In genomic region chr5:116420759-116421225, GRCm38 (mm10) we compare ENCODE assay signal across 8 mouse cellular contexts. TPM values are rescaled to one million over a fixed set of nuclear protein-coding genes. Genes with fewer than 3 reads are reported as not detected.
DNase-seq lines count a peak whose midpoint lies in the region; ATAC-seq and TF ChIP-seq lines count a peak whose summit lies in the region.

No protein-coding gene starts in this region.

- no peak for TF ChIP-seq POLR2A in kidney, adult 2 months (IDR thresholded peaks at IDR 0.05; ENCODE audit: low read depth, low read length)

- H3K4me3 ChIP-seq in kidney, adult 2 months (ENCODE audit: insufficient read depth, low read depth, low read length) = no peak overlapping the region
- no peak overlapping the region for H3K4me3 ChIP-seq in forebrain, embryonic 14.5 days (ENCODE audit: low read depth, low read length)
- peak overlapping the region; percentile 13; the same call in 1 of the 2 replicates for H3K4me3 ChIP-seq in intestine, embryonic 14.5 days (ENCODE audit: low read depth, low read length)

- no peaks in the 10 kb centered on the region for H3K36me3 ChIP-seq in kidney, adult 2 months (ENCODE audit: control insufficient read depth, insufficient read depth, low read length)
- H3K36me3 ChIP-seq in forebrain, embryonic 14.5 days (ENCODE audit: control insufficient read depth, insufficient read depth, low read length) = no peaks in the 10 kb centered on the region
- H3K36me3 ChIP-seq in intestine, embryonic 14.5 days (ENCODE audit: control insufficient read depth, insufficient read depth, low read length) = no peaks in the 10 kb centered on the region

- peak; percentile 10 for DNase-seq in kidney, adult 2 months
- DNase-seq in kidney, adult 18-20 months = no peak
- peak; percentile 93 for DNase-seq in ZHBTc4 (ENCODE audit: low read depth, low spot score)
- peak; percentile 86 for DNase-seq in forebrain, embryonic 14.5 days (ENCODE audit: low spot score)
- peak; percentile 63 for DNase-seq in intestine, embryonic 14.5 days (ENCODE audit: low spot score)
- peak; percentile 72 for DNase-seq in lung, postnatal 14 days

- peak; percentile 73 for ATAC-seq in forebrain, embryonic 14.5 days
- peak; percentile 61; the same call in 1 of the 2 replicates for ATAC-seq in intestine, embryonic 14.5 days (replicated peaks; ENCODE audit: low FRiP score, low TSS enrichment, low read depth)
- ATAC-seq in activated CD4-positive, CD25-positive, alpha-beta regulatory T cell, adult 4 months = no peak
- ATAC-seq in megakaryocyte-erythroid progenitor cell, adult 5-6 weeks (replicated peaks; ENCODE audit: low FRiP score, low TSS enrichment, poor library complexity, severe bottlenecking) = no peak

- H3K27ac ChIP-seq in kidney, adult 2 months (ENCODE audit: insufficient read depth, low read depth, low read length) = no peak overlapping the region
- H3K27ac ChIP-seq in forebrain, embryonic 14.5 days (ENCODE audit: low read depth, low read length) = peak overlapping the region; percentile 50
- peak overlapping the region; percentile 29; the same call in 1 of the 2 replicates for H3K27ac ChIP-seq in intestine, embryonic 14.5 days (ENCODE audit: low read depth)

- no peak for TF ChIP-seq CTCF in kidney, adult 2 months (conservative IDR thresholded peaks at IDR 0.05; ENCODE audit: insufficient read depth, insufficient read length, low read depth, low read length)

- H3K27me3 ChIP-seq in kidney, adult 2 months (replicated peaks; ENCODE audit: control insufficient read depth, insufficient read depth, low read length) = no peaks in the 10 kb centered on the region
- no peaks in the 10 kb centered on the region for H3K27me3 ChIP-seq in forebrain, embryonic 14.5 days (replicated peaks; ENCODE audit: control insufficient read depth, insufficient read depth, low read length)
- H3K27me3 ChIP-seq in intestine, embryonic 14.5 days (replicated peaks; ENCODE audit: control insufficient read depth, insufficient read depth, low read length) = no peaks in the 10 kb centered on the region

- no peaks in the 10 kb centered on the region for H3K4me1 ChIP-seq in kidney, adult 2 months (ENCODE audit: control insufficient read depth, insufficient read depth, low read length)
- peaks cover 9% of the 10 kb centered on the region for H3K4me1 ChIP-seq in forebrain, embryonic 14.5 days (ENCODE audit: control insufficient read depth, insufficient read depth, low read length)
- H3K4me1 ChIP-seq in intestine, embryonic 14.5 days (replicated peaks; ENCODE audit: control insufficient read depth, insufficient read depth, low read length) = peaks cover 26% of the 10 kb centered on the region

- H3K4me2 ChIP-seq in forebrain, embryonic 14.5 days (ENCODE audit: low read length) = no peak overlapping the region
- H3K4me2 ChIP-seq in intestine, embryonic 14.5 days (ENCODE audit: low read length) = peak overlapping the region; percentile 38

- no peak overlapping the region for H3K9ac ChIP-seq in forebrain, embryonic 14.5 days (ENCODE audit: low read length)
- H3K9ac ChIP-seq in intestine, embryonic 14.5 days (ENCODE audit: low read length) = no peak overlapping the region; the same call in 1 of the 2 replicates

- H3K9me3 ChIP-seq in forebrain, embryonic 14.5 days (replicated peaks; ENCODE audit: control insufficient read depth, low read length) = no peaks in the 10 kb centered on the region
- no peaks in the 10 kb centered on the region for H3K9me3 ChIP-seq in intestine, embryonic 14.5 days (ENCODE audit: control insufficient read depth, low read length)

- 47% methylated on average over 6 of the region's 6 CpGs for WGBS in kidney, adult 2 months
- under 1% methylated on average over 6 of the region's 6 CpGs for WGBS in forebrain, embryonic 14.5 days
- 16% methylated on average over 6 of the region's 6 CpGs for WGBS in intestine, embryonic 14.5 days

RNA-seq across cellular contexts. Expression of gene Hspb8, which starts 1.9 kb away (rescaled TPM):
- 9.8 and 12.8 TPM in 2 replicates for polyA plus RNA-seq in kidney, adult 2 months (2012; rRNA removed)
- polyA plus RNA-seq in forebrain, embryonic 14.5 days (2014; fragmentation: Nextera tagmentation; extraction: Ambion mirVana) = 5.4 and 5.9 TPM in 2 replicates
- polyA plus RNA-seq in intestine, embryonic 14.5 days (2014; fragmentation: Nextera tagmentation; extraction: Ambion mirVana) = 9.5 and 11.2 TPM in 2 replicates
- polyA plus RNA-seq in activated CD4-positive, CD25-positive, alpha-beta regulatory T cell, adult 4 months (2017; shearing (Covaris generic)) = not detected
- total RNA-seq in megakaryocyte-erythroid progenitor cell, adult 5-6 weeks (2014; fragmentation: Nextera tagmentation) = not detected in 2 replicates
- not detected in 2 replicates for total RNA-seq in megakaryocyte-erythroid progenitor cell, adult 5-6 weeks (2017)

Comparison
In these comparisons a context has a peak if more than half of its experiments do, and no peak if none do; other contexts are left out.
1. ATAC-seq: peak in forebrain, embryonic 14.5 days (single experiment) and intestine, embryonic 14.5 days (single experiment); none in activated CD4-positive, CD25-positive, alpha-beta regulatory T cell, adult 4 months (single experiment) and megakaryocyte-erythroid progenitor cell, adult 5-6 weeks (single experiment).